Mouse (Mus musculus): ENCODE data around the gene Emp3.
A peak's percentile ranks its signal among the peaks of the same experiment; 100 is the strongest.
"Not testable (repeated sequence)": the region's sequence is repeated elsewhere in the genome, so short reads cannot be mapped to it uniquely, and the experiment has no call there.

The Emp3 gene

GRCm38 (mm10) chr7:45916056-45917003, 4.9 kb downstream of the Emp3 start:
- peak; percentile 73 to 79 for DNase-seq (ENCODE audit: low spot score in 2 of 2)

GRCm38 (mm10) chr7:45915011-45915410, 6.2 kb downstream of the Emp3 start:
- no peak for DNase-seq (ENCODE audit: low spot score in 2 of 2)

DNA sequence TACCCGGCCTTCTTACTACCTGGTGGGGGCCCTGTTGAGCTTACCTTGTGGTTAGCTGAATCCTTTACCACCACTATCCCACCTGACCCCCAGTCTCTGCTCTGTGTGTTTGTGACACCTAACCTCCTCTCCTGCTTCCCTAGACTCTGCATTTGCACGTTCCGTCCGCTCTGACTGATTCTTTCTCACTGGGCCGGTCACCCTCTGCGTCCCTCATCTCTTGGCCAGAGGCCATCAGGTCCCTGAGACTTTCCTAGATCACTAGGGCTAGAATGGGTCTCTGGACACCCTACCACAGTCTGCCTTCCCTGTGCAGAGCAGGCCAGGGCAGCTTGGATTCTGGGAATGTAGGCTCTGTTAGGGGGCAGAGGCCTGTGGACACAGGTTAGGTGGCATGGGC, 7.1 kb downstream of the Emp3 start:
- no peak for DNase-seq (ENCODE audit: low spot score in 2 of 2)

- no peak for DNase-seq (ENCODE audit: low spot score in 2 of 2)
Measured at GRCm38 (mm10) chr7:45909145-45909544, 12.1 kb downstream of the Emp3 start.

GRCm38 (mm10) chr7:45908384-45908783, 12.8 kb downstream of the Emp3 start:
- DNase-seq (ENCODE audit: low spot score in 2 of 2): no peak

- DNase-seq (ENCODE audit: low spot score in 2 of 2): no peak
Measured at GRCm38 (mm10) chr7:45906622-45907021, 14.6 kb downstream of the Emp3 start.

DNA sequence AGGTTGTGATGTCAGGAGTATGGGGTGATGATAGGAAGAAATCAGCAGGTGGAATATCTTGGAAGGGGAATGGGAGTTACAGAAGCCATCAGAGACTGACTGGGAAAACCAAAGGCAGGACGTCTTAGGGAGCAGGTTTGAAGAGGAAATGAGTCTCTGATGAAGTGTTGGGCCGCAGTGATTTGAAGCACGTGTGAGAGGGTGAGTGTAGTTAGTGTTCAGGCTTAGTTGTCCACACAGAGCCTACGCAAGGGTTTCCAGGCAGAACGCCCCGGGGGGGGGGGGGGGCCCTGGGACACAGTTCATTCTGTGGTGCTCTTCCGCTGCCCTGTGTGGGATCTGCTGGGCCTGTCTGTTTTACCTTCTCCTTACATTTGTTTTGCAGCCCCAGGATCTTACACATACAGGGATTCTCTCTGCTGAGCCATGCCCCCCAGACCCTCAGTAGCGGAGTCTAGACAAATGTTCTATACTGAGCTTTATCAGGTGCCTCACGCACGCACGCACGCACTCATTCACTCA, 18.7 kb downstream of the Emp3 start:
- no peak for DNase-seq (ENCODE audit: low spot score in 2 of 2)

GRCm38 (mm10) chr7:45901562-45901961, 19.6 kb downstream of the Emp3 start:
- no peak for DNase-seq (ENCODE audit: low spot score in 2 of 2)

DNA sequence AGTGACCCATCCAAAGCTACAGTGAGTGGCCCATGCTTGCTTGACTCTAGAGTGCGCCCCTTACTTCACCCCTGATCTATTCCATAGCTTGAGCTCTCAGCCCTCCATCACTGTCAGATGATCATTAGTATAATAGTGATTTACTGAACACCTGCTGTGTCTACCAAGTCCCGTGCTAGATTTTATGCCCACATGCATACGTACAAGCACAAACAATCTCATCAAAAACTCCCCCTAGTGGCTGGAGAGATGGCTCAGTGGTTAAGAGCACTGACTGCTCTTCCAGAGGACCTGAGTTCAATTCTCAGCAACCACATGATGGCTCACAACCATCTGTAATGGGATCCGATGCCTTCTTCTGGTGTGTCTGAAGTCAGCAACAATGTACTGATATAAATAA, 23.1 kb downstream of the Emp3 start:
- peak; percentile 51 to 70 for DNase-seq (ENCODE audit: low spot score in 2 of 2)

- DNase-seq (ENCODE audit: low spot score in 2 of 2): peak in 1 of 2 experiments; percentile 35
Measured at GRCm38 (mm10) chr7:45897258-45897757, 23.9 kb downstream of the Emp3 start.

DNA sequence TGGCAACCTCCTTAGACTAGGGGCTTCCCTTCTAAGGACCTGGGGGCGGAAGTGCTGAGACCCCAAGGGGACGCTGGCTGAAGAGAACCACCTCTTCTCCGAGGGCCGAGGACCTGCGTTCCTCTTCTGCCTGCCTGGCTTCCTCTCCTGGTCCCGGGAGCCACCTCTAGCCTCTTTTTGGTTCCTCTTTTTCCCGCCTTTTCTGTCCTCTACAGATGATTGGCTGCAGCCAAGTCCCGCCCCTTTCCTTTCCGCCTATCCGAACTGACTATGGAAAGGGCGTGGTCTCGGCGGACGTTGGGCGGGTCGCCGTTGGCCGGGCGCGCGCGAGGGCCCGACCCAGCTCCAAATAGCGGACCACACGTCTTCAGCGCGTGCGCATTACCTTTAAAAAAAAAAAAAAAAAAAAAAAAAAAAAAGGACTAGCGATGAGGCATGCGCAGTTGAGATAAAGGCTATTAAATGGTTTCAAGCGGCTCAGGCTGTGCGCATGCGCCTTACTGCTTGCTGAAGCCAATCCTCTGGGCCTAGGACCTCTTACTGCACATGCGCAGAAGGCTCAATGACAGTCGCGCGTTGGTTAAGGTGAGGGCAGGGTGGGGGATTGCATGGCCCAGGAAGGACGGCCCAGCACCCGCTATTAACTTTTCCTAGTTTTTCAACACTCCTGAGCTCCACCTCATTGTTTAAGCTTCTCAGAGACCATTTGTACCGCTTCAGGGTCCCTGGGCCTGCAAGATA, 24.5 kb downstream of the Emp3 start, which contains the start of the genes Syngr4 and Tmem143:
Gene Syngr4 (minus strand): TSS at position 198 of the 741 bp plus-strand sequence.
Gene Tmem143 (plus strand): TSS at position 425 of the 741 bp plus-strand sequence.
- DNase-seq (ENCODE audit: low spot score in 2 of 2): peak; percentile 93 to 96

GRCm38 (mm10) chr7:45895931-45896516, 25.2 kb downstream of the Emp3 start:
- no peak for DNase-seq (ENCODE audit: low spot score in 2 of 2)

GRCm38 (mm10) chr7:45892651-45893050, 28.6 kb downstream of the Emp3 start:
- no peak for DNase-seq (ENCODE audit: low spot score in 2 of 2)

DNA sequence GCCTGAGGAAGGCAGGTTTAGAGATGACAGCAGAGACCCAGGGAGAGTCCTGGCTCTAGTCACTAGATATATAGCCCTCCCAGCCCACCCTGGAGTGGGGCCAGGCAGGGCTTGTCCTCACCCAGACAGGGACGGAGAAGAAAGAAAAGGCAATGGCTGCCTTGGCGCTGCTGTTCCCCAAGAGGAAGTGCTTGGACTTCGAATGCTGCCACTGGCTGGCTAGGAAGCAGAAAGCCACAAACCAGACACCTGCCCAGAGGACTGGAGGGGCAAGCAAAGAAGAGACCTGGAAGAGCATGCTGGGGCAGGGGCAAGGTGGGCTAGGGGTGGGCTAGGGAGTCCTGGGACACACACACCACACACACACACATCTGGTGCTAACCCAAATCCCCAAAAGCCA, 34.0 kb downstream of the Emp3 start:
- no peak for DNase-seq (ENCODE audit: low spot score in 2 of 2)

DNA sequence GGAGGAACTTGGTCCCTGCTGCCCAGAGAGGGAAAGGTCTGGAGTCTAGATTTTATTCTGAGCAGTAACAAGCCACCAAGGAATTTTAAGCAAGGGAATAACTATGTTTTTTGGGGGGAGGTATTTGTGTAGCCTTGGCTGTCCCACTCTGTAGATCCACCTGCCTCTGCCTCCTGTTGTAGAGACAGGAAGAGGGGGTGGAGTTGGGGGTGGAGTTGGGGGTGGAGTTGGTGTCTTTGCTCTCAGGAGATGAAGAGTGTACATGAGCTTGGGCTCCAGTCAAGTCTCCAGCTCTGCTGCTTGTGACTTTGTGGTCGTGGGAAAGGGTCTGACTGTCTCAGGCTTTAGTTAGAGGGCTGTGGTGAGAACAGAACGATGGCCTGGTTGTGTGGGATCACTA, 40.2 kb downstream of the Emp3 start:
- no peak for DNase-seq (ENCODE audit: low spot score in 2 of 2)

- DNase-seq (ENCODE audit: low spot score in 2 of 2): no peak
Measured at GRCm38 (mm10) chr7:45880531-45880930, 40.7 kb downstream of the Emp3 start.

- not testable (repeated sequence) for DNase-seq (ENCODE audit: low spot score in 2 of 2)
Measured at GRCm38 (mm10) chr7:45878278-45878677, 42.9 kb downstream of the Emp3 start, which contains the start of gene Grin2d. Grin2d (minus strand) TSS chr7:45878378.

DNA sequence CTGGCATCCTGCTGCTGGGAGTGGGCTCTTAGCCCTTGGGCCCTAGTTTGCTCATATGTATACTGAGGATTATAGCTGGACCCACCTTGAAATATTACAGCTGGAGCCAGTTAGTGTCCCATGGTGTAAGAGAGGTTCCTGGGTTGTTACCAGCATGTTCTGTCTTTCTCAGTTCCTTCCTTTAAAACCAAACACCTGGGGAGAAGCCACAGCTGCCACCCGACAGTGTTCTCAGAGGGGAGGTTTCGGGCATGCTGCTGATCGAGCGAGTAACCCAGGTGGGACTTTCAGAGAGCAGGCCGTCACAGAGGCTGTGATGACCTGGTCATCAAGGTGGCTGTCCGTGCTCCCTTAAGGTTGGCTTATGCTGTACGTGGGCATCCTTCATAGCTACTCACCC, 44.3 kb downstream of the Emp3 start:
- no peak for DNase-seq (ENCODE audit: low spot score in 2 of 2)

DNA sequence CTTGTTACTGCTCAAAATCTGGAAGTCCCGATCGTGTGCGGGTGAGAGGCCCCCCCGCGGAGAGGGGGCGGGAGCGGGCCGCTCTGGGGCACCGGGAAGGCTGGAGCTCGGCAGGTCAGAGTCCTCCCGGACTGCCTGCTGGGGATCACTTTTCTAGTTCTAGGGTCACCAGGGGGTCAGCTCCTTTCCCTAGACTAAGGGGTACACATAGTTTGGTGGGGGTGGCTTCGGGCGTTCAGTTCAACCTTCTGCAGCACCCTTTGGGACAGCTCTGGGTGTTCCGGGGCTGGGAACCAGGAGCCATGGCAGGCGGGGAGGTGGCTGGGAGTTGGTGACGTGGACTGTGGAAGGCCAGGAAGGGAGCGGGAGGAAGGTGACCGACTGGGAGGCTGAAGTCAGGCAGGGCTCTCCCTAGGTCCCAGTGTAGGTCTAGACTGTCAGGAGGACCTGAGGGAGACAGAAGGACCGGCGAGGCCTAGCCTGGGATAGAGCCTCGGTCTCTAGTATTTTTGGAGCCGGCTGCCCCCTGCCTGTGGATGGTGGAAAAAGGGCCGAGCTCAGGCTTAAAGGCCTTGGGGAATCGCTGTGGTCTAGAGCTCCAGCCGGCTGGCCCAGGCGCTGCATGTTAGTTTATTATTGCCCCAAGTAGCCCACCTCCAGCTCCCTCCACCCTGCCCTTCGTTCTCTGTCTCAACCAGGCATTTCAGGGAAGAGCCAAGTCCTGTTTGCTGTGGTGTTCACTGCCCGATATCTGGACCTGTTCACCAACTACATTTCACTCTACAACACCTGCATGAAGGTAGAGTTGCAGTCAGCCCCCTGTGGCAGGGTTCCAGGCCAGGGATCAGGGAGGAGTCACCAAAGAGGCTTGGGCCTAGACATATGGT, 47.9 kb downstream of the Emp3 start:
- DNase-seq (ENCODE audit: low spot score in 2 of 2): peak; percentile 46 to 64

DNA sequence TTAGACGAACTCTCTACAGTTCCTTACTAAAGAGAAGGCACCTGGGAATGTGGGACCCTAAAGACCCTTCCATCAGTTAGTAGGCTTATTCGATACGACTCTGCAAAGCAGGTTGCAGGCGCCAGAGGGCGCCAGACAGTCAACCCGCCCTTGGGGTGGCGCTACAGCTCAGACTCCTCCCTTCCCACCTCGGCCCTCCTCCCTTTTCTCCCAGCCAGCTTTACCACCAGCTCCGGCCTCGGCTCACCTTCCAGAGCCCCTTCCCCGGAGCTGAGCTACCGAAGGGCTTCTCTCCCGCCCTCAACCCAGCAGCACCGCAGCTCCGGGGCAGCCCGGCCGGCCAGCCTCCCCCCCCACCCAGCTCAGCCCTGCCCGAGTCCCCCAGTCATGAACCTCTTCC, 48.6 kb downstream of the Emp3 start, which contains the start of gene Kdelr1:
Gene Kdelr1 (plus strand): TSS at position 149 of the 400 bp plus-strand sequence.
- peak; percentile 80 to 88 for DNase-seq (ENCODE audit: low spot score in 2 of 2)

All from natural killer cell, adult 2 months (primary cell).